Mouse (Mus musculus) right cerebral cortex, adult 2 months (tissue): ENCODE results near the gene Dnajb8.

Experiments used
- DNase-seq, 2 experiments: peaks; one replicate each; pipeline ENCODE4 v3.0.0; 2021 to 2022; ENCODE audit warnings: low spot score in 2 of 2

Gene Dnajb8

DNA sequence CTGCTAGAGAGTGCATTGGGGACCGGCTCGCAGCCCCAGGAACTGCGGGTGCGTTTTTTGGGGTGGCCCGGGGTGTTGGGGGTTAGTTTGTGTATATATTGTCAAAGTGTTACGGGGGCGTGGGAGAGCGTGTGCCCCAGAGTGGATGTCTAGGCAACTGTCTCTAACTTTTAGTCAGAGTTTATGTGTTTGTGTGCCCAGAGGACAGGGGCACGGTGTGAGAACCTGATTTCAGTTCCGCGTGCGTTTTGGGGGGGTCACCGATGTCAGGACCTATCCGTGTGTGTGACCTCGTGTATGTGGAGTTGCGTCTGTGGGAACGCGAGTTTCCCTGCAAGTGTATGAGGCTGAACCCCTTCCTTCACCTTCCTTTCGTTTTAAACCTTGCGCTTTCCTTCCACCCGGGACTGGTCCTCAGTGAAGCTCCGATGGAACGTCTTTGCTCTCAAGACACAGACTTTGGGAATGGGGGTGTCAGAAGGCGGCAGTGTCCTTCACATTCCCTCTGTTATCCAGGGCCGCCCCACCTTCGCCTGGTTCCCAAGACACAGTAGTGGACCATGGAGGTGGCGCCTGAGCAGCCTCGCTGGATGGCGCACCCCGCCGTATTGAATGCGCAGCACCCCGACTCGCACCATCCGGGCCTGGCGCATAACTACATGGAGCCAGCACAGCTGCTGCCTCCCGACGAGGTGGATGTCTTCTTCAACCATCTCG is 22.9 kb upstream of the Dnajb8 start:
- DNase-seq = no peak

DNA sequence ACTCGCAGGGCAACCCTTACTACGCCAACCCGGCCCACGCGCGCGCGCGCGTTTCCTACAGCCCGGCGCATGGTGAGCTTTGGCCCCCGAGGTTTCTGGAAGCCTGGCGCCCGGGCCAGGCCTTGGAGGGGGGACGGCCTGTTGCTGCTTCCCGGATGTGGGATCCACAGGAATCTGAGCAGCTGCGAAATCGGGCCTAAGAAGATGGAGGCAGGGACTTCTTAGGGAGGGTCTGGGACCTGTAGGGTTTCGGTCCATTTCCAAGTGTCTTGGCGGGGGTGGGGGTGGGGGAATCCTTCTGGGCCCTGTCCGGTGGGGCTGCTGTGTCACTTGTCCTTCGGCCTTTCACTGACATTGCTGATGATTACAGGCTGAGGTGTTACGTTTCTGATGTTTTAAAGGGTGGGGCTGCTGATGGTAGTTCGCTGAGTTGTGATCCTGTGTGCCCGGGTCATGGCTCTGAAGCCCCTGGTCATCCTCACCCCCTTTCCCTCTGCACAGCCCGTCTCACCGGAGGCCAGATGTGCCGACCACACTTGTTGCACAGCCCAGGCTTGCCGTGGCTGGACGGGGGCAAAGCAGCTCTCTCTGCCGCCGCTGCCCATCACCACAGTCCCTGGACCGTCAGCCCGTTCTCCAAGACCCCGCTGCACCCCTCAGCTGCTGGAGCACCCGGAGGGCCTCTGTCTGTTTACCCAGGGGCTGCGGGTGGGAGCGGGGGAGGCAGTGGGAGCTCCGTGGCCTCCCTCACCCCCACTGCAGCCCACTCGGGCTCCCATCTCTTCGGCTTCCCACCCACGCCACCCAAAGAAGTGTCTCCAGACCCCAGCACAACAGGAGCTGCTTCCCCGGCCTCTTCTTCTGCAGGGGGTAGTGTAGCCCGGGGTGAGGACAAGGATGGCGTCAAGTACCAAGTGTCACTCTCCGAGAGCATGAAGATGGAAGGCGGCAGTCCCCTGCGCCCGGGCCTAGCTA is 22.1 kb upstream of the Dnajb8 start:
- no peak for DNase-seq

DNA sequence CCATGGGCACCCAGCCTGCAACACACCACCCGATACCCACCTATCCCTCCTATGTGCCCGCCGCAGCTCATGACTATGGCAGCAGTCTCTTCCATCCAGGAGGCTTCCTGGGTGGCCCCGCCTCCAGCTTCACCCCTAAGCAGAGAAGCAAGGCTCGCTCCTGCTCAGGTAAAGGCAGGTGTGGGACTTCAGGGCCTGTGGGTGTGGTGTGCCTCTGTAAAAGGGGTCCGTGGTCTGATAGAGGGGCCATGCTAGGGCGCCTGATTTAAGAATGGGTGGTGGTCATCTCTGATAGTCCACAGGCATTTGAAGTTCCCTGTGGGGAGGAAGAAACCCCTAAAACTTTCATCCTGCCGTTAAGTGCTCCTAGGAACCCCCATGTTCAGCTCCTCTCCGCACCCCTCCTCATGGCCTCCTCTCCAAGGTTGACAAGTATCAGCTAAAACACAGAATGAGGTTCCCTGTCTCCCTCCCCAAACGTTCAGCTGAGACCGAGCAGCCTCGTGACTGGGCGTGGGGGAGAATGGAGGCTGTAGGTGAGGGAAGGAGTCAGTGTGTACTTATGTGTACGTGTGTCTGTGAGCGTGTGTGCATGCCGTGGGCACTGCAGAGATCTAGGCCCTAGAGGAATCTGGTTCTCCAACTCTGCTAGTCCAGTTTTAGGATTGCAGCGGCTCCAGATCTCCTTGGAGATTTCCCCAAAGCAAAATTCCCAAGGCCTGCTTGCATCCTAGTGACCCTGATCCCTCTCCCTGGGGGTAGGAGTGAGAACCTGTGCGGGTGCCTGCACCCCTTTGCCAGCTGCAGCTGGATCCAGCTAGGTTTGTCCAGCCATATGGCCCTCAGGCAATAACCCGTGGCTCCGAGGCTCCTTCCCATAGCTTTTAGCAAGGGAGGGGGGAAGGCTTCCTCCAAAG is 21.1 kb upstream of the Dnajb8 start:
- DNase-seq = no peak

- DNase-seq = no peak
These were observed 20.0 kb upstream of the Dnajb8 start for GRCm38 (mm10) chr6:88201926-88202700.

DNA sequence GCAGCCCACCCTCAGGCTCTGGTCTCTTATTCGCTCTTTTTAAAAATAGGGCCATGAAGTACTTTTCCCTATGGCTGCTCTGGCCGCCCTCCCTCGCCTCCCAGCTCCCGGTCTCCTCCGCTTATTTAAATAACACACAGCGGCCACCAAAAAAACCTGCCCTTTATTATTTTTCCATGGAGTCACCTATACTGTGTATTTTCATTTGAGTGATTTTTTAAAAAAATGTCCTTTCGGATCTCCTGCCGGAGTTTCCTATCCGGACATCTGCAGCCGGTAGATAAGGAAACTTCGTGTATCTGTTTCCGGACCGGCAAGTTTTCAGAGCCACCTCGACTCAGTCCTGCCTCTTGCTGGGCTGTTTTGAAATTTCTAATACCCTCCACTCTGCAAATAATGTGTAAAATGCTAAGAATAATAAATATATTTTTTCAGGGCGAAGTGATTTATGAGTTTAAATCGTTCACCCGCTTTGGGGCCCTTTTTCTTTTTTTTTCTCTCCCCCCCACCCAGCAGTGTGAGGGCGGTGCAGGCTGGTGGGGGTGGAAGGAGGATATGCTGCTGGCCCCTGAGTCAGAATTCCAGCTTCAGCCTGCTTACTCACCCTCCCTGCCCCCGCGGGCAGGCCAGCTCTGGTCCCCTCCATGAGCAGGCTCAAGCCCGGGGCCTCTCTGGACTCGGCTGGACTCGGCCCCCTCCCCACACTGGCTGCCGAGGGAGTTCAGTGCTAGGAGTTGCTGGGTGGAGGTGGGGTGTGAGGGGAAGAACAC is 19.0 kb upstream of the Dnajb8 start:
- no peak for DNase-seq

GRCm38 (mm10) chr6:88203791-88204405 is 18.2 kb upstream of the Dnajb8 start:
- DNase-seq = no peak

- DNase-seq = no peak
These were observed 17.3 kb upstream of the Dnajb8 start for GRCm38 (mm10) chr6:88204531-88205385.

DNA sequence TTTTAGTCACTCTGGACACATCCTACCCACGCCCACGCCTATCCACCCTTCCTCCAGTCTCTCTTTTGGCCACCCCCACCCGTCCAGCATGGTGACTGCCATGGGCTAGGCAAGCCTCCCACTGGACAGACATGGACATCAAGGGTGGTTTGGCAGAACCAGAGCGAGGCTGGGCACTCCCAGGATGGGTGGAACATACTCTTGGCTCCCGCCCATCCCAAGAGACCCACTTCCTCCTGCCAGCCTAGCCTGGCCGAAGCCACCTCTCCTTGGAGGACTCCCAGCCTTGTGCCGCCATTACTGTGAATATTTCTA is 16.7 kb upstream of the Dnajb8 start:
- no peak for DNase-seq

DNA sequence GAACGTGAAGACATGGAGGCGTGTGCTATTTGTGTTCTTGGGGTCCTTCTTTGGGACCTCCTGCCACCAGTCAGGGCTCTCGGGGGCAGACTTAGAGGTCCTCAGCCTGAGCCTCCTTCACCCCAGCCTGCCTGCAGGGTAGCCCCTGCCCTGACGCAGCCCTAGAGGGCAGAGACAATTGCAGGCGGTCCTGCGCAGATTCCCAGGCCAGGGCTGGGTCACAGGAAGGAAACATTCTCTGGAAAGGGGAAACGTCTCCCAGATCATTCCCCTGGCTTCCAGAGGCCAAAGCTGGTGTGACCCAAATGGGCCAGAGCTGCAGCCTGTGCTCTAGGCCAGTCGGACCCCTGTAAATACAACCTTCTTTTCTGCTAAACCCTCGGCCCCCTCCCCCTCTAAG is 16.1 kb upstream of the Dnajb8 start:
- no peak for DNase-seq

GRCm38 (mm10) chr6:88206566-88206965 is 15.5 kb upstream of the Dnajb8 start:
- no peak for DNase-seq

DNA sequence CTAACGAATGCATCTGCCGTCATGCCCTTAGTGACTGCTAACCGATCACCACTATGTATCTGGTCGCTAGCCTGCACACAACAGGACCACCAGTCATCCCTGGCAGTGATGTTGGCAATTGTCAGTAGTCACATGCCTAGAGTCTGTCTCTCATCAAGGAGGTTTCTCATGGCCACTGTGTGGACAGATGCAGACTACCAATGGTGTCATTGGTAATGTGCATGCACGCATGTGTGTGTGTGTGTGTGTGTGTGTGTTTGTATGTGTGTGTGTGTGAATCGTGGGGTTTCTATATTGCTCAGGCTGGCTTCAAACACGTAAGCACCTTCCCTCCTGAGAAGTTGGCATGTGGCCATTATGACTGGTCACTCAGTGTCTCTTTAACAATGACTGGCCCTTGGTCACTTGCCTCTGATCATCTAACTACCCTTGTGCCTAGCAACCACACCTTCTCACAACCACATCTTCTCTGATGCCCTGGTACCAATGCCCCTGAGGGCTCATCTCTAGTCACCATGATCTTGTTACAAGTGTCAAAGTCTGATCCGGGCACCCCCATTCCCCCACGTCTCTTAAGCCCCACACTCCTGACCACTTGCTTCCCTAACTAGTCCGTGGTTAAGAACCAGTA is 14.6 kb upstream of the Dnajb8 start:
- DNase-seq = no peak

DNA sequence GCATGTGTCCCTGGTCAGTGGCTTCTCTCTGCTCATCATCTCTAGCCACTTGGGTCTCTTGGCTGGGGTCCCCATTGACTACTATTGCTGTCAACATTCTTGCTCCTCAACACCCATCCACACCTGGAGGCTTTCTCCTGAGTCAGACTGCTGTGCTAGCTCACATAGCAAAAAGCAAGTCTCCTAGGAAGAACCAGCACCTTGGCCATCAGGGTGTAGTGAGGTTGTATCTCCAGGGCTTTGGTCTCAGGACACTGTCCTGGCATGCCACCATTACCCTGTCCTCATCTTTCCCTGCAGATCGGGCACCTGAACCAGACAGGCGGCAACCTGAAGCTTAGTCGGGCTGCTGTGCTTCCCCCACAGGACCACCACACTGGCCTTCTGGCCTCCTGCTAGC is 13.7 kb upstream of the Dnajb8 start:
- DNase-seq = no peak

DNA sequence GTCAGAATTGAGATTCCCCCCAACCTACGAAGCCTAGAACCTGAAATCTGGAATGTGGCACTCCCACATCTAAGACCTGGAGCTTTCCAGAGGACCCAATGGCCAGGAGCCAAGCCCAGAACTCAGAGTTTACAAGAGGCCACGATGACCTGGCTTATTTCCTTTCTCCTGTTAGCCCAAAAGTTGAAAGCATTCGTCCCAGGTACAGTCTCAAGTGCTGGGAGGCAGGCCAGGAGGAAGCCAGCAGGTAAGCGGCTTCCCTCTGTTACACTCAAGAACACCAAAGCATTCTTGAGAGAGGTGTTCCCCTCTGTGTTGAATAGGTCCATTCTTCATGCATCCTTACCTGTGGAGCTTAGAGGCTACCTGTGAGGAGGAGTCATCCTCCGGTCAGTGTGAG is 12.6 kb upstream of the Dnajb8 start:
- no peak for DNase-seq

GRCm38 (mm10) chr6:88210182-88210581 is 11.9 kb upstream of the Dnajb8 start:
- no peak for DNase-seq

DNA sequence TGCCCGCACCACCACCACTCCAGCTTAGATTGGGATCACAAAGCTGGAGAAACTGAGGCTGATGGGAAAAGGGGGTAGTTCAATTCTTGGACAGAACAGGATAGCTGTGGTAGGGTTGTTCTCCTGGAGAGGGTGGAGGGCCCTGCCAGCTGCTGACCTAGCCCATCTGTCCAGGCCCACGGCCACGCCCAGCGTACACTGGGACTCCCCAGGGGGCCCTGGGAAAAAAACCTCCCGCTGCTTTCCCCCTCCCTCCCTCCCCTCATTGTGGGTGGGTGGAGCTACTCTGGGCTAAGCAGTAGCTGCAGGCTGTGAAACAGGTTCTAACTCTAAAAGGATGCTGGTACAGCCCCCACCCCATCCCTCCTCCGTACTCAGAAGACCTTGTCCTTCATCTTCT is 6.3 kb upstream of the Dnajb8 start:
- DNase-seq = no peak

DNA sequence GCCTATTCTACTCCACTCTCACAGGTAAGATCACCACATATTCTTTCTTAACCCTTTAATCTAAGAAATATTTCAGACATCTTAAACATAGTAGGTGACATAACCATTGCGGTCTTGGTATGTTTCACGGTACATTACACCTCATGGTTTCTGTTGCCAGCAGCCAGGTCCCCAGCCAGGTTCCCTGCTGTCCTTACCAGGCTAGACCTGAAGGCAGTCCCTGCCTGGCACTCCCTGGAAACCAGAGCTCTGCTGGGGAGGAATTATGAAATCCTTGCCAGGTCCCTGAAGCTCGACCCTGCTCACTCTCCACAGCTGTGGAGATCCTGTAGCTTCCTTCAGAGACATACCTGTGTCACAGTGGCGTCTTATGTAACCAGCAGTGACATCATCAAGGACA is 5.9 kb upstream of the Dnajb8 start:
- no peak for DNase-seq

DNA sequence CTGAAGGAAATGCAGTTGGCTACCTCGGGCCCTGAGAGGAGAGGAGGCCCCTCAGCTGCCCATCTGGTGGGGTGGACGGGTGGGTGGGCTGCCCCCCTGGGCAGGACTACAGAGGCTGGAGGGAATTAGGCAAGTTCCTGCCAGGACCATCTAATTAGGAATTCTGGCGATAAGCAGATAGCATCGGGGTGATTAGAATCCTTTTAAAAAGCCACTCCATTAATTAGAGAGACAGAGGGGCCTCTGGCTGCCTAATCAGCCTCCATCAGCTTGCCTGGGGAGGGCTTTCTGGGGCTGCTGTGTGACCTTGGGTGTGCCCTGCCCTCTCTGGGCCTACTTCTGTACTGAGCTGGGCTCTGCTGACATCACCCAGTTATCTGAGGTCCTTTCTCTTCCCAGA is 3.0 kb upstream of the Dnajb8 start:
- no peak for DNase-seq

GRCm38 (mm10) chr6:88226570-88226994 is 4.5 kb downstream of the Dnajb8 start:
- DNase-seq = no peak

- DNase-seq = no peak
These were observed 5.5 kb downstream of the Dnajb8 start for GRCm38 (mm10) chr6:88227537-88227936.
